Mouse (Mus musculus): ENCODE measurements around the gene RPS10-NUDT3.

Gene RPS10-NUDT3

DNA sequence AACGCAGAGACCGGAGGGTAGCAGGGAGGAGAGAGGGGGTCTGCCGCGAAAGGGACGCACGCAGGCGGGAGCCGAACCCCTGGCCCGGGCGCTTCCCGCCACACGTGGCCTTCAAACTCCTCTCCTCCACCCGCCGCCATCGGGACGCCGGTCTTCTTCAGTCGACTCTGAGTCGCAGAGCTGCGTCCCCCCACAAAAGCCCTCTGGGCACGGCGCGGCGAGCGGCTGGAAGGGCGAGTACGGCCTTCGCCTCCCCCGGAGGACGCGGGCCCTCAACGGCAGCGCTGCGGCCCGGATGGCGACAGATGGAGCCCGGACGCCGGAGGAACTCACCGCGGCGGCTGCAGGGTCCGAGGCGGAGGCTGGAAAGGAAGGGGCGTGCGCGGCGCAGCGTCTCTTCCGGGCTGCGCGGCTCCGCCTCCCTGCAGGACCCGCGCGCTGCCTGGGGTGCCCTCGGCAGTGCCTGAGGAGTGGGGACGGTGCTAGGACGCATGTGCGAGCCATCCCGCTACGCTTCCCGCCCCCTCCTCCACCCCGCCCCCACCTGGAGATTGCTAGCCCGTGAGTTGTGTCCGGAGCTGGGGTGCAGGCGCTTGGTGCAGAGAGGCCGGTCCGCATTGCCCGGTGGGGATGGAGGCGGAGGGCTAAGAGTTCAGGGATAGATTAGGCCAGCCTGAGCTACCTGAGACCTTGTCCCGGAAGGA, at the start of gene RPS10-NUDT3:
TSS of gene RPS10-NUDT3 (minus strand) at position 352 of the 704 bp plus-strand sequence.
- DNase-seq (ENCODE audit: inconsistent age in 2 of 2, low spot score in 1 of 2): peak; percentile 93 to 97

- no peak for DNase-seq (ENCODE audit: inconsistent age in 2 of 2, low spot score in 1 of 2)
Measured at GRCm38 (mm10) chr17:27678924-27679813, 44.1 kb upstream of the RPS10-NUDT3 start.

DNA sequence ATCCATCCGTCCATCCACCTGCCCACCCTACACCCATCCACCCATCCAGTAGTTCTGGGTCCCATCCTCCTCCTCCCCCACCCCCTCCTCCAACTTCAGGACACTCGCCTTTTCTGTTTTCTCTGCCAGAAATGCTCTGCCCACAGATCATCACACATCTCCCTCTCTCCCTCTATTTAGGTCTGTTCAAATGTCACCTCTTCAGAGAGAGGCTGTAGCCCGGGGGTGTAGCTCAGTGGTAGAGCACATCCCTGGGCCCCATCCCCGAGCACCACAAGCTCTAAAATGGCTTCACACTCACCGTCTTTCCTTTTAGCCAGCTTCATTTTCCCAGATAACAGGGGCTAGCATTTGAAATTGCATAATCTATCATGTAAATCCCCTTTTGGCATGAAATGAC, 42.7 kb upstream of the RPS10-NUDT3 start:
- no peak for DNase-seq (ENCODE audit: inconsistent age in 2 of 2, low spot score in 1 of 2)

- DNase-seq (ENCODE audit: inconsistent age in 2 of 2, low spot score in 1 of 2): no peak
Measured at GRCm38 (mm10) chr17:27676270-27676669, 41.2 kb upstream of the RPS10-NUDT3 start.

DNA sequence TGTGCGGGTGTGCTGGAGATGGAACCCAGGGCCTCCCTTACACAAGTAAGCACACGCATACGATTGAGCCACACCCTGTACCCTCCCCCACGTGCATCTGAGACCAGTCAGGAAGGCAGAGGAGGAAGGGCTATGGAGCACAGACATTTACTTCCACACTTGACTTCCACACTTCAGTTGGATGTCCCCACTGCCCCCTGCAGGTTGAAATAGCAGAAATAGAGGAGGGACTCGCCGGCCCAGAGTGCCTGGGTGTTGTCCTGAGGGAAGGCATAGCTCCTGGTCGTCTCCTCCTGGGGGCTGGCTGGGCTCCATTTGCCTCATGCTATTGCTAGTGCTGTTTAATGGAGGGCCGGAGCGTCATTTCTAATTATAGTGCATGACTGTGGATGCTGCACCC, 40.4 kb upstream of the RPS10-NUDT3 start:
- DNase-seq (ENCODE audit: inconsistent age in 2 of 2, low spot score in 1 of 2): no peak

GRCm38 (mm10) chr17:27673945-27674344, 38.9 kb upstream of the RPS10-NUDT3 start:
- no peak for DNase-seq (ENCODE audit: inconsistent age in 2 of 2, low spot score in 1 of 2)

GRCm38 (mm10) chr17:27671720-27672119, 36.7 kb upstream of the RPS10-NUDT3 start:
- no peak for DNase-seq (ENCODE audit: inconsistent age in 2 of 2, low spot score in 1 of 2)

GRCm38 (mm10) chr17:27658767-27659166, 23.7 kb upstream of the RPS10-NUDT3 start:
- DNase-seq (ENCODE audit: inconsistent age in 2 of 2, low spot score in 1 of 2): no peak

- no peak for DNase-seq (ENCODE audit: inconsistent age in 2 of 2, low spot score in 1 of 2)
Measured at GRCm38 (mm10) chr17:27657123-27657522, 22.1 kb upstream of the RPS10-NUDT3 start.

GRCm38 (mm10) chr17:27656414-27656813, 21.4 kb upstream of the RPS10-NUDT3 start:
- no peak for DNase-seq (ENCODE audit: inconsistent age in 2 of 2, low spot score in 1 of 2)

DNA sequence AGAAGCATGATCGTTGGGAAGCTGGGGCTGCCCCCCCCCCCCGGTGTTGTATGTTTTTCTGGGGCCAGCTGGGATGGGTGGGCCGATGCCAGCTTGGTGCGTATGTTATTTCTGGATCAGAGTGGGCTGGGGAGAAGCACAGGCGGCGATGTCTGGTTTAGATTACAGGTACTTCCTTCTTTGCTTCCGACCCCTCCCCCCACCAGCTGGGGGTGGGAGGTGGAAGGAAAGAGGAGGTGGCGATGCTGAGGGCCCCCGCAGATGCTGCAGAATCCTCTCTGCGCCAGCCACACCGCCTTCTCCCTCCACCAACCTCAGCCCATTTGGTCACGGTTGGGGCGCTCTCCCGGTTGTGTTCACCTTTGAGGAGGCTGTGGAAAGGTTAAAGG, 21.0 kb upstream of the RPS10-NUDT3 start:
- DNase-seq (ENCODE audit: inconsistent age in 2 of 2, low spot score in 1 of 2): no peak

DNA sequence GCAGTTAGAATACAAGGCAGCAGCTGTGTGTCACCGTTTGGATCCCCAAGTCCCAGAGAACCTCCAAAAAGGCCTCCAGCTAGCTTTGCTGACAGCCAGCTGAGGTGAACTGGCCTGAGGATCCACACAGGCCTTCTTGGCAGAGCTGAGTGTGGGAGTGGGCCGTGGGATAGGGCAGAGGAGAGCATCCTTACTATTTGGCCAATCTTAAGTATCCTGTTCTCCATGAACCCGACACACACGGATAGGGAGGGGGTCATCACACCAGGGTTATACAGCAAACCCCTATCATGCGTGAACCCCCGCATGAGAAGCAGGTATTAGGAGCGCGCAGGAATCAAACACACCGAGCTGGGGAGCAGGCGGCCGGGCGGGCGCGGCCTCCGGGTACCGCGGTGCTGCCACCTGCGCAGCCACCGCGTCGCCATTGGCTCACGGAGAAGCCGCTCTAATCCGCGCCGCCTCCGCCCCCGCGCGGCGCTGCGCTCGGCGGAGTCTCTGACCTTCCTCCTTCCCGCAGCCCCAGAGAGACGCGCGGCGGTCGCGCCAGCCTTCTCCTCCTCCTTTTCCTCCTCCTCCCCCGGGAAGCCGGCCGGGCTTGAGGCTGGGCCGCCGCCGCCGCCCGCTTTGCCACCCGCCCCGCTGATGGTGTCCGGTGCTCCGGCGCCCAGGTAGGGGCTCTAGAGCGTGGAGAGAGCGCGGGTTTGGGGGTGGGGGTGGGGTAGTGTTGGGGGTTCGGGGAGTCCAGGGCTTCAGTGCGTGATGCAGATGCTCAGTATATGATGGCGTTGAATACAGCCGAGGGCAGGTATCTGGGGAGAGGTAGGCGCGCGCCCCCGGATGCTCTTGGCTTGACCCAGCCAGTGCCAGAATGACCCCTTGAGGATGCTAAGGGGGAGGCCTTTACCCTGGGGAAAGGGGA, 20.3 kb upstream of the RPS10-NUDT3 start, which contains the start of gene Pacsin1:
TSS of gene Pacsin1 (plus strand) at position 421 of the 922 bp plus-strand sequence.
- DNase-seq (ENCODE audit: inconsistent age in 2 of 2, low spot score in 1 of 2): peak; percentile 42 to 68

DNA sequence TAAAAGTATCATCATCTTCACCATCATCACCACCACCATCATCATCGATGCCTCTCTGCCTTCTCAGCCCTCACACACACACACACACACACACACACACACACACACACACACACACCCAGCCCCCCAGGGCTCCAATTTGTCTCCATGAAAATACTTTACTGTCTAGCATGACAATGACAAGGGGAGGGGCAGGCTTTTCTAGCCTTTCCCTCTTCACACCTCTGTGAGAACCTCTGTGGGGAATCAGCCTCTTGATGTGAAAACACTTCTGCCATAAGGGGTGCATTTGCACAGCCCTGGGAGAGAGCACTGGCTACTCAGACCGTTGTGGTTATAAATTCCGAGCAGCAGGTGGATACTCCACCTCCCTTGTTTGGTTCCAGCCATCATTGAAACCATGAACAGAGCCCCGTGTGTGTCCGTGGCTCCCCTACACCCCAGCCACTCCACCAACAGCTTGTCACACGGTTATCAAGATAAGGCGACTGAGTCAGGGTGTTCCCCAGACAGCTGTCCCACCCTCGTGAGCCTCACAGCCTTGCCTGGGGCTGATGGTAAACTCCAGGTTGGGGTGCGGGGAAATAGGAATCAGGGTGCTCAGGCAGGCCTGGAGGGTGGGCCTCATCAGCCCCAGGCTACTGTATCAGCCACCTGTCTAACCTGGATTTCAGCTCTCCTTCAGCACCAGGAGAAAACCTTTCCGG, 18.4 kb upstream of the RPS10-NUDT3 start:
- no peak for DNase-seq (ENCODE audit: inconsistent age in 2 of 2, low spot score in 1 of 2)

DNA sequence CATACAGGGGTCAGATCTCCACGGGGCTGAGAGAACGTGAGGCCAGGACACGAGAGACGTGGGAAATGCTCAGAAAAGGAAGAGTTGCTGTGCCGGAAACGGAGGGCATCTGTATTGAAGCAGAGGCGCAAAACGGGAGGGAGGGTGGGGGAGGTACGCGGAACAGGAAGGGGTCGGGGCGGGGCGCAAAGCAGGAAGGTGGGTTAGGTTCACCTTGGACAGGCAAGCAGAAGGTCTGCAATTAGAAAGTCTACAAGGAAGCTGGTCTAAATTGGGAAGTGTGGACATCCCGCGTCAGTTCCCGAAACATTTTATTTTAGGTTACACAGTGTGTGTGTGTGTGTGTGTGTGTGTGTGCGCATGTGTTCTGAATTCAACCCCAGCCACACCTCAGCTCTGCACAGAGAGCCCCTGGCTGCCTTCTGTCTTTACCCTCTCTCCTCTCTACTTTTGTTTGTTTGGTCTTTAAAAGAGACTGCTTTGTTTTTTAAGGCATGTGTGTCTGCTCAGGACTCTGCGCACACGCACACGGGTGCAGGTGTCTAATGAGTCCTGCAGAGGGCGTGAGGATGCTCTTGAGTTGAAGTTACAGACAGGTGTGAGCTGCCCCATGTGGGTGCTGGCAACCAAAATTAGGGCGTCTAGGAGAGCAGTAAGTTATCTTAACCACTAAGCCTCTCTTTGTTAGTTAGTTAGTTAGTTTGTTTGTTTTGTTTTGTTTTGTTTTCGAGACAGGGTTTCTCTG, 17.2 kb upstream of the RPS10-NUDT3 start:
- no peak for DNase-seq (ENCODE audit: inconsistent age in 2 of 2, low spot score in 1 of 2)

DNA sequence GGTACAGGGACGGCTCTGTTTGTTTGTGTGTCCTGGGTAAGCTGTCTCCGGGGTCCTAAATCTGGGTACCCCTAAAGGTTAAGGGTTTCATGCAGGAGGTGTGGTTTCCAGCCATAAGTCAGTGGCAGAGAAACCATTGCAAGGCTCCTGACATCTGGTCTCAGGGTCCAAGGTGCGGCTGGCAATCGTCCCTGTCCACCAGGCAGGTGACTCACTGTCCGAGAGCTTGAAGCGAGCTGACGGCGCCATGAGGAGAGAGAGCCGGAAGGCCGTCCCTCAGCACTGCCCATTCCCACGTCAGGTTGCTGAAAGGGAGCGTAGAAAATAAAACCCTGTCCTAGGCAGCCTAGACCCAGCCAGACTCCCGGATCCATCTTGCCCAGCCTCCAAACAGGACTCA, 15.6 kb upstream of the RPS10-NUDT3 start:
- no peak for DNase-seq (ENCODE audit: inconsistent age in 2 of 2, low spot score in 1 of 2)

GRCm38 (mm10) chr17:27650160-27650559, 15.1 kb upstream of the RPS10-NUDT3 start:
- DNase-seq (ENCODE audit: inconsistent age in 2 of 2, low spot score in 1 of 2): peak; percentile 74 to 91

GRCm38 (mm10) chr17:27645807-27646206, 10.8 kb upstream of the RPS10-NUDT3 start:
- DNase-seq (ENCODE audit: inconsistent age in 2 of 2, low spot score in 1 of 2): no peak

- no peak for DNase-seq (ENCODE audit: inconsistent age in 2 of 2, low spot score in 1 of 2)
Measured at GRCm38 (mm10) chr17:27644572-27644971, 9.6 kb upstream of the RPS10-NUDT3 start.

GRCm38 (mm10) chr17:27643756-27644155, 8.7 kb upstream of the RPS10-NUDT3 start:
- DNase-seq (ENCODE audit: inconsistent age in 2 of 2, low spot score in 1 of 2): no peak

GRCm38 (mm10) chr17:27643101-27643500, 8.1 kb upstream of the RPS10-NUDT3 start:
- DNase-seq (ENCODE audit: inconsistent age in 2 of 2, low spot score in 1 of 2): no peak

Measured in adrenal gland, adult (tissue).